Mouse (Mus musculus): ENCODE results near the gene Twnk. TPM values are rescaled to one million over a fixed set of nuclear protein-coding genes. Genes with fewer than 3 reads are reported as not detected.

Gene Twnk
- polyA plus RNA-seq, 1 experiment from 2014 or later: 10.3 TPM

DNA sequence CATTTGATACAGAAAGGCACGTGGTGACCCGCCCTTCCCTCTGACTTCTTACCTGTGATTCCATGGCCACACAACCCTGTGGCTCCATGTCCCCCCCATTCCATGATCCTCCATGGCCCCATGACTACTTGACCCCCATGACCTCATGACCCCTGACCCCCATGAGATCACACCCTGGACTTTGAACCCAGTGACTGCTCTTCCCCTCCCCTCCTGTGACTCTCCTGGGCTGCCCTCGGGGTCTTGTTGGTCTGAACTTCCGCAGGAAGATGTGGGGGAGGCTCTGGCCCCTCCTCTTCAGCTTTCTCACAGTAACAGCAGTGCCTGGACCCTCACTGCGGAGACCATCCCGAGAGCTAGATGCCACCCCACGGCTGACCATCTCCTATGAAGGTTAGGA is 13.2 kb upstream of the Twnk start:
- ATAC-seq (ENCODE audit: low FRiP score, low TSS enrichment): no peak
- Histone ChIP-seq H3K36me3 (ENCODE audit: control insufficient read depth, insufficient read depth, low read length) (peaks cover 33% of the 10 kb centered on the region), H3K9ac (replicated peaks; ENCODE audit: low read length) (no peak overlapping the region), H3K9me3 (ENCODE audit: control insufficient read depth, low read length) (no peaks in the 10 kb centered on the region), H3K4me1 (ENCODE audit: control insufficient read depth, insufficient read depth, low read length) (peaks cover 23% of the 10 kb centered on the region), H3K27me3 (ENCODE audit: control insufficient read depth, insufficient read depth, low read length) (no peaks in the 10 kb centered on the region), H3K4me3 (replicated peaks; ENCODE audit: low read depth, low read length) (no peak overlapping the region), H3K27ac (replicated peaks; ENCODE audit: low read depth, low read length) (no peak overlapping the region), H3K4me2 (ENCODE audit: low read length) (no peak overlapping the region)
- DNase-seq: no peak
- 60% methylated on average over 7 of the region's 7 CpGs for WGBS

DNA sequence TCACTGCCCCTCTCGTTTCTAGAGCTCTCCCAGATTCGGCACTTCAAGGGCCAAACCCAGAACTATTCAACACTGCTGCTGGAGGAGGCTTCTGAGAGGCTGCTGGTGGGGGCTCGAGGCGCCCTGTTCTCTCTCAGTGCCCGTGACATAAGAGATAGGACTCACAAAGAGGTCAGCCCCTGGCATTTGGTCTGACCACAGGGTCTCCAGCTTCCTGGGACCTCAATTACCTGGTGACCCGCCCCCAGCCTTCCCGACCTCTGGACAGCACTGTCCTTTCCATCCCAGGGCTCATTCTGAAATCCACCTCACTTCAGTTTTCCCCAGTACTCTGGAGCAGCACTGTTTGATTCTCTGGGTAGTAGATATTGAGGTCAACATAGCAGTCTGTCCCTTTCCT is 12.8 kb upstream of the Twnk start:
- H3K27ac ChIP-seq (replicated peaks; ENCODE audit: low read depth, low read length): no peak overlapping the region
- H3K9ac ChIP-seq (replicated peaks; ENCODE audit: low read length): no peak overlapping the region
- H3K4me1 ChIP-seq (ENCODE audit: control insufficient read depth, insufficient read depth, low read length): peaks cover 23% of the 10 kb centered on the region
- H3K36me3 ChIP-seq (ENCODE audit: control insufficient read depth, insufficient read depth, low read length): peaks cover 38% of the 10 kb centered on the region
- H3K9me3 ChIP-seq (ENCODE audit: control insufficient read depth, low read length): no peaks in the 10 kb centered on the region
- DNase-seq: no peak
- ATAC-seq (ENCODE audit: low FRiP score, low TSS enrichment): no peak
- 70% methylated on average over 7 of the region's 7 CpGs for WGBS
- no peak overlapping the region for H3K4me3 ChIP-seq (replicated peaks; ENCODE audit: low read depth, low read length)
- H3K4me2 ChIP-seq (ENCODE audit: low read length): no peak overlapping the region
- no peaks in the 10 kb centered on the region for H3K27me3 ChIP-seq (ENCODE audit: control insufficient read depth, insufficient read depth, low read length)

DNA sequence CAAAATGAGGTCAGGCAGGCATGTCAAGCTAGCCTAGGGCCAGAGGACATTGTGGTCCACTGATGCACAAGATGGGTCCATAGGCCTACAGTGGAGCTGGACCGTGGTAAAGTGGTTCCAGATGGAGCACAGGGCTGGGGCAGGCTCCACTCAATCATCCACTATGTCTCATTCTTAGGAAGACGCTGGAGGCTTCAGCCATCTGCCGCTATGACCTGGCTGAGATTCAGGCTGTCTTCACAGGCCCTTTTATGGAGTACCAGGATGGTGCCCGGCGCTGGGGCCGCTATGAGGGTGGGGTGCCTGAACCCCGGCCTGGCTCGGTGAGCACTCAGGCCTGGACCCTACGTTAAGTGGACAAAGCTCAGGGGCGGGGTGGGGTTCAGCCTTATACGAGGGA is 7.7 kb upstream of the Twnk start:
- WGBS: 87% methylated on average over 11 of the region's 11 CpGs
- H3K27ac ChIP-seq (replicated peaks; ENCODE audit: low read depth, low read length): no peak overlapping the region
- H3K4me2 ChIP-seq (ENCODE audit: low read length): no peak overlapping the region
- peaks cover 80% of the 10 kb centered on the region for H3K36me3 ChIP-seq (ENCODE audit: control insufficient read depth, insufficient read depth, low read length)
- no peak overlapping the region for H3K9ac ChIP-seq (replicated peaks; ENCODE audit: low read length)
- no peak overlapping the region for H3K4me3 ChIP-seq (replicated peaks; ENCODE audit: low read depth, low read length)
- ATAC-seq (ENCODE audit: low FRiP score, low TSS enrichment) (no peak), DNase-seq (no peak)
- H3K4me1 ChIP-seq (ENCODE audit: control insufficient read depth, insufficient read depth, low read length): no peaks in the 10 kb centered on the region
- H3K27me3 ChIP-seq (ENCODE audit: control insufficient read depth, insufficient read depth, low read length): no peaks in the 10 kb centered on the region
- no peaks in the 10 kb centered on the region for H3K9me3 ChIP-seq (ENCODE audit: control insufficient read depth, low read length)

DNA sequence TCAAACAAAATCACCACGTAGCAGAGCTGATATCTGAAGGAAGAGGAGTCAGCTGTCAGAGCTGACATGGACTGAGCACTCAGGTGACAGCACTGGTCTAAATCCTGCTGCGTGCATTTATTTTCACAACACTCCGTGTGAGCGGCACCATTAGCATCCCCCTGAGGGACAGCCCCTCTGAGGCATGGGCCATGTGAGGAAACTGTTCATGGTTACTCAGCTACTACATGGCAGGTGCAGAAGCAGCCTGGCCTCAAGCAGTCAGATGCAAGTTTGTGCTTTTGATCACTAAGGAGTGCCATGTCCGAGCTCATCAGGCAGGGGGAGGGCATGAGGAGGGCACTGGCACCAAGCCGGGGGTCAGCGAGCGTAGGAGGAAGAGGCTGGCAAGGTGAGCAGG is 5.8 kb upstream of the Twnk start:
- no peak overlapping the region for H3K9ac ChIP-seq (replicated peaks; ENCODE audit: low read length)
- H3K4me2 ChIP-seq (ENCODE audit: low read length): no peak overlapping the region
- H3K36me3 ChIP-seq (ENCODE audit: control insufficient read depth, insufficient read depth, low read length): peaks cover 88% of the 10 kb centered on the region
- DNase-seq: no peak
- no peaks in the 10 kb centered on the region for H3K9me3 ChIP-seq (ENCODE audit: control insufficient read depth, low read length)
- no peak overlapping the region for H3K4me3 ChIP-seq (replicated peaks; ENCODE audit: low read depth, low read length)
- H3K4me1 ChIP-seq (ENCODE audit: control insufficient read depth, insufficient read depth, low read length): no peaks in the 10 kb centered on the region
- WGBS: 92% methylated on average over 8 of the region's 8 CpGs
- ATAC-seq (ENCODE audit: low FRiP score, low TSS enrichment): no peak
- H3K27me3 ChIP-seq (ENCODE audit: control insufficient read depth, insufficient read depth, low read length): no peaks in the 10 kb centered on the region
- H3K27ac ChIP-seq (replicated peaks; ENCODE audit: low read depth, low read length): no peak overlapping the region

DNA sequence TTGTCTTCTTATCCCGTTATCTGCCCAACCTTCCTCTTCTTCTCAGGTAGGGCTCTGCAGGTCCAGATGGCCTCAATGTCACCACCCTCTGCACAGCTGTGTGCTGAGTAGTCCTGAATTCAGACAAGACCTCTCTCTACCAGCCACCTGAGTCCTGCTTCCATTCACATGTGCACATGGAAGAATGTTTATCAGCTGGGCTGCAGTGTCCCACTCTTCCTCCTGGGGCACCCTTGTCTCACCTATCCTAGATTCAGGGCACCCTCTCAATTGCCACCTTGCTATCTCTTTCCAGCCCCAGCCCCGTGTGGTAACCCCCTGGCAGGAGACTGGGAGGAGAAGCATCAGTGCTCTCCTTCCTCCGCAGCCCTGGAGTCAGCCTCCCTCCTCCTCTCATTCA is 3.2 kb upstream of the Twnk start:
- DNase-seq (peak; percentile 16), ATAC-seq (ENCODE audit: low FRiP score, low TSS enrichment) (no peak)
- Histone ChIP-seq H3K27me3 (ENCODE audit: control insufficient read depth, insufficient read depth, low read length) (no peaks in the 10 kb centered on the region), H3K9ac (replicated peaks; ENCODE audit: low read length) (no peak overlapping the region), H3K27ac (replicated peaks; ENCODE audit: low read depth, low read length) (no peak overlapping the region), H3K9me3 (ENCODE audit: control insufficient read depth, low read length) (no peaks in the 10 kb centered on the region), H3K4me1 (ENCODE audit: control insufficient read depth, insufficient read depth, low read length) (peaks cover 14% of the 10 kb centered on the region), H3K4me2 (ENCODE audit: low read length) (no peak overlapping the region), H3K36me3 (ENCODE audit: control insufficient read depth, insufficient read depth, low read length) (peaks cover 73% of the 10 kb centered on the region), H3K4me3 (replicated peaks; ENCODE audit: low read depth, low read length) (no peak overlapping the region)
- 68% methylated on average over 3 of the region's 3 CpGs for WGBS

DNA sequence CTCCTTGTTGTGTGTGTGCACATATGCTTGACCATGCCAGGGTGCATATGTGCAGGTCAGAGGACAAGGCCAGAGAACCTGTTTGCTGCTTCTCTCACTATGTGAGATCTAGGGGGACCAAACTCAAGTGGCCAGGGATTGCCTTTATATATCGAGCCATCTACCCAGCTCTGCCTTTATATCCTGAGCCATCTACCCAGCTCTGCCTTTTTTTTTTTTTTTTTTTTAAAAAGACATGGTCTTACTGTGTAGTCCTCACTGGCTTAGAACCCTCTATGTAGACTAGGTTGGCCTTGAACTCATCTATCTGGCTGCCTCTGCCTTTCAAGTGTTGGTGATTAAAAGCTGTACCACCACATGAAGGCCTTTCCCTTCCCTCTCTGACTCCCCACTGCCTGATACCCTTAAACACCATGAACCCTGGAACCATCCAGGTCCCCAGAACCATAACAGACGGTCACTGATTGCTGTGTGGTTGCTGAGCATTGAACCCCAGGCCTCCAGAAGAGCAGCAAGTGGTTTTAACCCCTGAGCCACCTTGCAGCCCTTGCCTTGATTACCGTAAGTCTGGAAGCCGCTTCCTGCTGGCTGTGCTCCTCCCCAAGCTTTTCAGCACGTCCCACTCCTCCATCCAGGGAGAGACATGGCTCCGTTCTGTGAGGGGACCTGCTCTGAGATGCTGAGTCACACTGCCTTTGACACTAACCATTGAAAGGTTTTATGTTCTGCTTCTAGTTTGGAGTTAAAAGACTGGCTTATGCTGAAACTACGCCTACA is 1.5 kb upstream of the Twnk start:
- Histone ChIP-seq H3K4me3 (replicated peaks; ENCODE audit: low read depth, low read length) (no peak overlapping the region), H3K27me3 (ENCODE audit: control insufficient read depth, insufficient read depth, low read length) (no peaks in the 10 kb centered on the region), H3K36me3 (ENCODE audit: control insufficient read depth, insufficient read depth, low read length) (peaks cover 57% of the 10 kb centered on the region), H3K4me1 (ENCODE audit: control insufficient read depth, insufficient read depth, low read length) (peaks cover 18% of the 10 kb centered on the region), H3K9ac (replicated peaks; ENCODE audit: low read length) (no peak overlapping the region), H3K9me3 (ENCODE audit: control insufficient read depth, low read length) (no peaks in the 10 kb centered on the region), H3K4me2 (ENCODE audit: low read length) (no peak overlapping the region), H3K27ac (replicated peaks; ENCODE audit: low read depth, low read length) (no peak overlapping the region)
- DNase-seq: no peak
- 89% methylated on average over 7 of the region's 7 CpGs for WGBS
- no peak for ATAC-seq (ENCODE audit: low FRiP score, low TSS enrichment)

DNA sequence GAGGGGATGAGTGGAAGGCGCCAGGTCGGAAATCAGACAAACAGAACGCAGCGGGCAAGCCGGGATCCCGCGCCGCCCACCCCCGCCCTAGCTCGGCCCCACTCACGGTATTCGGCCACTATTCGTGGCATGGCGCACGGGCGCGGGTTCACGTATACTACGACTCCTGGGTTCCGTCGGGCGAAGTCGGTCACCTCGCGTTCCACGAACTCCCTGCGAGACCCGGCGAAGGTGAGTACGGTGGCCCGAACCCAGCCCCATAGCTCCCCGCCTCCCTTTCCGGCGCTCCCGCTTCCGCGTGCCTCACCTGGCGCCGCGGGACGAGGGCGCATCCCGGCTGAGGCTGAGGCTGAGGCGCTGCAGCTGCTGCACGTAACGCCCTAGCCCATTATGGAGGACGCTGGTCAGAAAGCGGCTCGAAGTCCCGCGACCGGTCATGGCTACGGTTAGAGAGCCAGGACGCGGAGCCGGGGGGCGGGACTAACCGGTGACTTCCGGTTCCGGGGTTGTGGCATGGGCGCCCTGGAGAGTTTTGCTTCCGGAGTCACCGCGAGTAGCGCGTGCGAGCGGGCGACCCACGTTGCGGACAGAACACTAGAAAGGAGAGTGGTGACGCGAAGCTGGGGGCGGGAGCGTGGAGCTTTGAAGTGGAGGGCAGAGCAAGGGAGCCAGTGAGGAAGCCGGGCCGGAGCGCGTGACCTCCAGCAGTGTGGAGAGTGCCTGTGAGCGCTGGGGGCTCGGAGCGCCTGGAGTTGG is 672 bp downstream of the Twnk start, which contains the start of gene Mrpl43:
Gene Mrpl43, minus strand, starts transcription at position 486 of the 756 bp plus-strand sequence.
- H3K4me1 ChIP-seq (ENCODE audit: control insufficient read depth, insufficient read depth, low read length): peaks cover 18% of the 10 kb centered on the region
- H3K4me2 ChIP-seq (ENCODE audit: low read length): peak within 1 kb of the TSS; percentile 95
- no peaks in the 10 kb centered on the region for H3K9me3 ChIP-seq (ENCODE audit: control insufficient read depth, low read length)
- under 1% methylated on average over 82 of the region's 82 CpGs for WGBS
- no peaks in the 10 kb centered on the region for H3K27me3 ChIP-seq (ENCODE audit: control insufficient read depth, insufficient read depth, low read length)
- DNase-seq: peak; percentile 96
- peak; percentile 91 for ATAC-seq (ENCODE audit: low FRiP score, low TSS enrichment)
- H3K4me3 ChIP-seq (replicated peaks; ENCODE audit: low read depth, low read length): peak within 1 kb of the TSS; percentile 92
- peak within 1 kb of the TSS; percentile 76 for H3K9ac ChIP-seq (replicated peaks; ENCODE audit: low read length)
- H3K27ac ChIP-seq (replicated peaks; ENCODE audit: low read depth, low read length): peak within 1 kb of the TSS; percentile 77
- H3K36me3 ChIP-seq (ENCODE audit: control insufficient read depth, insufficient read depth, low read length): peaks cover 50% of the 10 kb centered on the region

DNA sequence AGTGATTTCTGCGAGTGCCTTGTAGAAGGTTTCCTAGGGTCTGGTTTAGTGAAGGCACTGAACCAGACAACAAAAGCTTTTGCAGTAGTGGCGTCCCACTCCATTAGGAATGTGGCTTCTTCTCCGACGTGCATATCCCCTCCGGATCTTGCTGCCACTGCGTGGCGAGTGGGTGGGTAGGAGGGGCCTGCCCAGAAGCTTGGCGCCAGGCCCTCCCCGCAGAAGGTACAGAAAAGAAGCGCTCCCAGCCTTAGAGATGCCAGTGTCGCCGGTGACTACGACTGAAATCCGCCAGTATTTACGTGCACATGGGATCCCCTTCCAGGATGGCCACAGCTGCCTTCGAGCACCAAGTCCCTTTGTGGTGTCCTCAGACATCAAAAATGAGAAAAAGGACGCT is 1.6 kb downstream of the Twnk start:
- DNase-seq (no peak), ATAC-seq (ENCODE audit: low FRiP score, low TSS enrichment) (no peak)
- peak overlapping the region; percentile 76 for H3K9ac ChIP-seq (replicated peaks; ENCODE audit: low read length)
- H3K27ac ChIP-seq (replicated peaks; ENCODE audit: low read depth, low read length): peak overlapping the region; percentile 50
- H3K4me1 ChIP-seq (ENCODE audit: control insufficient read depth, insufficient read depth, low read length): peaks cover 18% of the 10 kb centered on the region
- peak overlapping the region; percentile 95 for H3K4me2 ChIP-seq (ENCODE audit: low read length)
- WGBS: 42% methylated on average over 17 of the region's 17 CpGs
- no peaks in the 10 kb centered on the region for H3K27me3 ChIP-seq (ENCODE audit: control insufficient read depth, insufficient read depth, low read length)
- H3K9me3 ChIP-seq (ENCODE audit: control insufficient read depth, low read length): no peaks in the 10 kb centered on the region
- peak overlapping the region; percentile 92 for H3K4me3 ChIP-seq (replicated peaks; ENCODE audit: low read depth, low read length)
- peaks cover 50% of the 10 kb centered on the region for H3K36me3 ChIP-seq (ENCODE audit: control insufficient read depth, insufficient read depth, low read length)

All from midbrain, embryonic 14.5 days (tissue).